Mouse (Mus musculus) forebrain, embryonic 11.5 days (tissue): ENCODE measurements around the gene Smyd3. TPM values are rescaled to one million over a fixed set of nuclear protein-coding genes. Genes with fewer than 3 reads are reported as not detected.

Experiments
- ATAC-seq: fragments of 200-750 bp; cut with Nextera tagmentation; replicated peaks from 2 replicates; pipeline ENCODE4 v1.8.0; 2017; ENCODE audit warnings: moderate TSS enrichment; ENCODE audit not compliant: low FRiP score
- DNase-seq: peaks from one replicate; pipeline ENCODE4 v3.0.0-alpha.2; 2017; ENCODE audit warnings: low spot score
- H3K27ac ChIP-seq: fragments of 300-500 bp; sonication (generic); 2 replicates; pipeline ENCODE4 v1.5.1; 2014; ENCODE audit warnings: low read depth, low read length
- H3K27me3 ChIP-seq: fragments of 300-500 bp; sonication (generic); 2 replicates; pipeline ENCODE4 v1.6.1; 2014; ENCODE audit warnings: mild to moderate bottlenecking, low read length, mixed read lengths; ENCODE audit not compliant: control insufficient read depth, insufficient read depth
- H3K36me3 ChIP-seq: fragments of 300-500 bp; sonication (generic); 2 replicates; pipeline ENCODE4 v1.6.1; 2014; ENCODE audit warnings: mild to moderate bottlenecking, low read length, moderate library complexity, mixed read lengths; ENCODE audit not compliant: control insufficient read depth, insufficient read depth
- H3K4me1 ChIP-seq: fragments of 300-500 bp; sonication (generic); replicated peaks from 2 replicates; pipeline ENCODE4 v1.6.1; 2014; ENCODE audit warnings: low read length, mixed read lengths; ENCODE audit not compliant: control insufficient read depth, insufficient read depth
- H3K4me2 ChIP-seq: fragments of 300-500 bp; sonication (generic); 2 replicates; pipeline ENCODE4 v1.6.1; 2014; ENCODE audit warnings: low read depth, mild to moderate bottlenecking, low read length, moderate library complexity, mixed read lengths; ENCODE audit not compliant: severe bottlenecking
- H3K4me3 ChIP-seq: fragments of 300-500 bp; sonication (generic); 2 replicates; pipeline ENCODE4 v1.5.1; 2014; ENCODE audit warnings: low read depth, low read length
- H3K9ac ChIP-seq: fragments of 300-500 bp; sonication (generic); 2 replicates; pipeline ENCODE4 v1.6.1; 2014; ENCODE audit warnings: low read length
- H3K9me3 ChIP-seq: fragments of 300-500 bp; sonication (generic); 2 replicates; pipeline ENCODE4 v1.6.1; 2016; ENCODE audit warnings: low read length, mixed read lengths; ENCODE audit not compliant: control insufficient read depth
- WGBS: fragments of 180-500 bp; shearing (Covaris S2); extraction: QIAGEN DNeasy Blood & Tissue Kit; methylation state at CpG from one replicate; pipeline ENCODE4 v1.1.7; 2014; 5-methylcytosine and 5-hydroxymethylcytosine counted together
- polyA plus RNA-seq: library from polyadenylated mRNA; unstranded; fragments of >200 nt; fragmentation: Nextera tagmentation; extraction: Ambion mirVana; gene quantifications from 2 replicates; pipeline ENCODE4 v1.2.1, GENCODE M21; 2014

Gene Smyd3
- polyA plus RNA-seq, 1 experiment from 2014 or later: 14.1 TPM

DNA sequence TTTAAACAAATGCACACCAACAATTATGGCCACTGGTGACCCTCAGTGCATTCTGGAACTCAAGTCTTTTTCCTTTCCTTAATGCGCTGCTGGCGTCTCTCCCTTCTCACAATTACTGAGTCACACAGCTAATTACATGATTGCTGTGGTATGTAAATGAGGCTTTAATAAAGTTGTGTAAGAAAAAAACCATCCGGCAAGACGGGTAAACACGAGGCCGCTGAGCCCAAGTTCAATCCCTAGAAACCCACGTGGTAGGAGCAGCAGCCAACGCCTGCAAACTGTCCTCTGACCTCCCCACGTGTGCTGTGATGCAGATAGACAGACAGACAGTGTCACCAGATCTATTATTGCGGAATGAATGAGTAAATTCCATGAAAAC is 58.9 kb downstream of the Smyd3 start:
- no peaks in the 10 kb centered on the region for H3K36me3 ChIP-seq
- no peak overlapping the region for H3K4me3 ChIP-seq
- WGBS: 45% methylated on average over 10 of the region's 10 CpGs
- no peak overlapping the region for H3K27ac ChIP-seq
- no peaks in the 10 kb centered on the region for H3K9me3 ChIP-seq
- no peak overlapping the region for H3K4me2 ChIP-seq
- H3K27me3 ChIP-seq: peaks cover 2% of the 10 kb centered on the region; the same call in 1 of the 2 replicates
- ATAC-seq (peak; percentile 60; the same call in 1 of the 2 replicates), DNase-seq (peak; percentile 55)
- no peaks in the 10 kb centered on the region for H3K4me1 ChIP-seq
- no peak overlapping the region for H3K9ac ChIP-seq

DNA sequence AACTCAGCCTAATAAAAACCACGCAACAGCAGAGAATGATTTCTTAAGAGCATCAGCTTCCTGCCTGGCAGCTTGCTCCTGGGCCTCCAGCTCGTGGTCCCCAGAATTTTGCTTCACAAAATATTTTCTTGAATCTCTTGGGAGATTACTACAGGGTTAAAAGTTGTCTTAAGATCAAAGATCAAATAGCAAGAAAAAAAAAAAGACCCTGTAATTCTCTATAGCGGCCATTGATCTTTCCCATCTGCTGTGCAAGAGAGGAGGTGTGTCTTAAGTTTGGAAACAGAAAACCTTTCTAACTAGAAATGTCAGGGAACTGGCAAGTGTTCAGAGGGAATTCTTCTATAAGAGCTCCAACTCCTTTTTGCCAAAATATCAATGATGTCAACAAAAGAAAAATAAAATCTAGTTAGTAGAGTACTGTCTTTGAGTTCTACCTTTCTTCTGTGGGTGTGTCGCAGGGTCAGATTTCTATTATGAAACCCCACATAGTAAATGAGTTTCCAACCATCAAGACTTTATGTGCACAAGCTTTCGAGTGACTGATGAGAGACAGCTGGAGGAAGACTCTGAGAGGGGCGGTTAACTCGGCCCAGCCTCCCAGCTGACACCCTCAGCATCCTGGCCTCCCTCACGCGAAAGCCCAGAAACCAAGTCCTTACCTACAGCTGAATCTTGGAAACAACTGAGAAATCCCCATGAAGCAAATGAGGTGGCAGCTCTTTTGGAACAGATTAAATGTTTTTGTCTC is 59.4 kb downstream of the Smyd3 start:
- H3K4me1 ChIP-seq: no peaks in the 10 kb centered on the region
- no peak overlapping the region for H3K9ac ChIP-seq
- H3K4me3 ChIP-seq: no peak overlapping the region
- no peak overlapping the region for H3K4me2 ChIP-seq
- no peaks in the 10 kb centered on the region for H3K9me3 ChIP-seq
- ATAC-seq (0 out of 2 replicates have a peak, but pooled peaks have one; percentile 18), DNase-seq (peak; percentile 57)
- H3K27me3 ChIP-seq: peaks cover 2% of the 10 kb centered on the region; the same call in 1 of the 2 replicates
- H3K36me3 ChIP-seq: no peaks in the 10 kb centered on the region
- no peak overlapping the region for H3K27ac ChIP-seq
- 50% methylated on average over 9 of the region's 9 CpGs for WGBS

DNA sequence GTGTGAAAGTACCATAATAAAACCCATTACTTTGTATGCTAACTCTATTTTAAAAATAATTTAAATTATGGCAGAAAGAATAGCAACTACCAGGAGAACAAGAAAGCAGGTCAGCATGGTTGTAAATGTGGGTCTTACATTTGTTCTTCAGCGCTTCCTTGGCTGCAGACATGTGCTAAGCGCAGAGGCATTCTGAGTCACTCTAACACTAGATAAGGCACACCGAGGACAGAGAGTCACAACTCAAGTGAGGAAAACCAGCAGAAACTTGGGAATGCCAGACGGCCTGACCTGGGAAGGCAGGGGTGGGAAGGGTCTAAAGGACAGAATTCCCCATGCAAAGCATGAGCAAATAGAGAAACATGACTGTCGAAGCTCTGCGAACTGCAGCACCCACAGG is 63.2 kb downstream of the Smyd3 start:
- Histone ChIP-seq H3K4me2 (no peak overlapping the region), H3K9ac (no peak overlapping the region), H3K4me1 (no peaks in the 10 kb centered on the region), H3K9me3 (no peaks in the 10 kb centered on the region), H3K27me3 (peaks cover 2% of the 10 kb centered on the region; the same call in 1 of the 2 replicates), H3K27ac (no peak overlapping the region), H3K4me3 (no peak overlapping the region), H3K36me3 (no peaks in the 10 kb centered on the region)
- DNase-seq (no peak), ATAC-seq (no peak)
- 84% methylated on average over 6 of the region's 6 CpGs for WGBS

DNA sequence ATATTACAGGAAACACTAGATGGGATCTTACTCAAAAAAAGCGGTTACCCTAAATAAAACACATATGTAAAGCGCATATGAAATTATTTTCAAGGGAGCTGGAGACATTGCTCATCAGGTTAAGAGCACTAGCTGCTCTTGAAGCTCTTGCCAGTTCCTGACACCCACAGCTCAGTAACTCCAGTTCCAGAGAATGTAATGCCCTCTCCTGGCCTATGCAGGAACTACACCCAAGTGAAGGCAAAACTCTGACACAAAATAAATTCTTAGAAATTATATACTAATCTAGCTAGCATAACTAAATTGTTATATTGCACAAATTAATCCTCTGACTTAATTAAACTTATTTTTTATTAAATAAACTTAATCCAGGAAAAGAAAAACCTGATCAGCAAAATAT is 66.6 kb downstream of the Smyd3 start:
- H3K27me3 ChIP-seq: peaks cover 3% of the 10 kb centered on the region; the same call in 1 of the 2 replicates
- H3K27ac ChIP-seq: no peak overlapping the region
- DNase-seq: peak; percentile 58
- H3K36me3 ChIP-seq: no peaks in the 10 kb centered on the region
- no peak overlapping the region for H3K4me2 ChIP-seq
- H3K9ac ChIP-seq: no peak overlapping the region
- ATAC-seq: no peak
- 87% methylated on average over 2 of the region's 2 CpGs for WGBS
- no peaks in the 10 kb centered on the region for H3K9me3 ChIP-seq
- no peaks in the 10 kb centered on the region; the same call in 1 of the 2 replicates for H3K4me1 ChIP-seq
- no peak overlapping the region for H3K4me3 ChIP-seq

DNA sequence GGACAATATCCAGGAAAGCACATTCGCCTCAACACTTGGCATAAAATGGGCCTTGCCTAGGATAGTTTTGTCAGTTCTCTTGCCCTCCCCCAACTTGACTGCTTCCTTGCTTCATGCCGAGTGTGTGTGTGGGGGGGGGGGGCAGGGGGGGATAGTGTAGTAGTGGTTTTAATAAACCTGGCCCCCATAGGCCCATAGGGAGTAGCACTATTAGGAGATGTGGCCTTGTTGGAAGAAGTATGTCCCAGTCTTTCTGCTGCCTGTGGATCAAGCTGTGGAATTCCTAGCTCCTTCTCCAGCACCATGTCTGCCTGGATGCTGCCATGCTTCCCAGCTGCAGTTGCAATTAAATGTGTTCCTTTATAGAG is 71.0 kb downstream of the Smyd3 start:
- 36% methylated on average over 2 of the region's 2 CpGs for WGBS
- no peak for DNase-seq
- Histone ChIP-seq H3K9ac (no peak overlapping the region), H3K27ac (no peak overlapping the region), H3K4me3 (no peak overlapping the region), H3K27me3 (peaks cover 17% of the 10 kb centered on the region; the same call in 1 of the 2 replicates), H3K4me2 (no peak overlapping the region), H3K9me3 (no peaks in the 10 kb centered on the region), H3K36me3 (no peaks in the 10 kb centered on the region), H3K4me1 (no peaks in the 10 kb centered on the region; the same call in 1 of the 2 replicates)
- ATAC-seq: peak; percentile 53

DNA sequence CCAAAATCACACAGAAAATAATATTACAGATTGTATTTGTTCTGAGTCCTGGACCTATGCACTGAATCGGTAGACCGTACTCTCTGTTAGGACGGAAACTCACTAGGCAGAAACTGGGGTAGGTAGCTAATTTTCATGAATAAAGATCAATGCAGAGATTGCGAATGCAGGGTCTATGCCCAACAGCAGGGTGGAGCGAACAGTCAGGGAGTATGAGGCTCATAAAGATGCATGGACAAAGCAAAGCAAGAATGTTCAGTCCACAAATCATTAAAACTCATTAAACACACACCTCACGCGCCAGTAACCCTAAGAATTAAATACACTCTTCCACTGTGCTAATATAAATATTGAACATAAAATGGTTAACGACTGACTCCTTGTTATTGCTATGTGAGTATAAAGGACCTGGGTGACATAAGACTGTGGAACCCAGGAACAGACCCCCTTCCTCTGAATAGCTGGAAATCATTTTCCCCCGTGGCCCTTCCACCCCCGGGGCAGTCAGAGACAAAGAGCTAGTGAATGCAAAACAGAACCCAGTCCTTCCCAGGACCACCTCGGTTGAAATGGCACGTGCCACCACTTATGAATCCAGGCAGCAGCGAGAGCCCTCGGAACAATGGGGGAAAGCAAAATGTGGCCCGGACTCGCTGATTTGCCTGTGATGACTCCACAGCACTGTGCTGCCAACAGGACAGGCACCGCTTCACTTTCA is 71.6 kb downstream of the Smyd3 start:
- peak; percentile 74 for DNase-seq
- 24% methylated on average over 17 of the region's 17 CpGs for WGBS
- Histone ChIP-seq H3K4me3 (no peak overlapping the region), H3K27me3 (peaks cover 17% of the 10 kb centered on the region; the same call in 1 of the 2 replicates), H3K27ac (no peak overlapping the region), H3K4me2 (no peak overlapping the region), H3K9ac (no peak overlapping the region), H3K9me3 (no peaks in the 10 kb centered on the region), H3K36me3 (no peaks in the 10 kb centered on the region), H3K4me1 (no peaks in the 10 kb centered on the region; the same call in 1 of the 2 replicates)
- ATAC-seq: peak; percentile 81

DNA sequence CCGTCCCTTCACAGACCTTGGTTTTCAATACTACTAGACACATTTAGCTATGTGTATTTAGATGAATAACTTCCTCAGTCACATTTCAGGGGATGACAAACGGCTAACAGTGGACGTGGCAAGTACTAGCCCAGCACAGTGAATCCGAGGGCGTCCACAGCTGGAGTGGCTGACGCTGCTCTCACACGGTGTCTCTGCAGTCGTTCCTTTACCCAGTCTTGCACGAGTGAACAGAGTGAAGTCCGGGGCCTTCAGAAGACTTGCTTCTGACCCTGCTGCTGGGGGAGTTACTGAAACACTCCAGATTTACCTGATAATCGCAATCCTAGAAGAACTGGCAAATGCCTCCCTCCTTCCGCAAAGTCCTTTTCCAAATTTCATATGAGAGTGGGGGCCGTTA is 74.0 kb downstream of the Smyd3 start:
- no peaks in the 10 kb centered on the region for H3K9me3 ChIP-seq
- no peak for DNase-seq
- peaks cover 15% of the 10 kb centered on the region; the same call in 1 of the 2 replicates for H3K27me3 ChIP-seq
- no peak overlapping the region for H3K4me2 ChIP-seq
- no peaks in the 10 kb centered on the region; the same call in 1 of the 2 replicates for H3K4me1 ChIP-seq
- H3K4me3 ChIP-seq: no peak overlapping the region
- no peak overlapping the region for H3K9ac ChIP-seq
- WGBS: 87% methylated on average over 13 of the region's 13 CpGs
- H3K36me3 ChIP-seq: no peaks in the 10 kb centered on the region
- no peak overlapping the region for H3K27ac ChIP-seq
- ATAC-seq: no peak

DNA sequence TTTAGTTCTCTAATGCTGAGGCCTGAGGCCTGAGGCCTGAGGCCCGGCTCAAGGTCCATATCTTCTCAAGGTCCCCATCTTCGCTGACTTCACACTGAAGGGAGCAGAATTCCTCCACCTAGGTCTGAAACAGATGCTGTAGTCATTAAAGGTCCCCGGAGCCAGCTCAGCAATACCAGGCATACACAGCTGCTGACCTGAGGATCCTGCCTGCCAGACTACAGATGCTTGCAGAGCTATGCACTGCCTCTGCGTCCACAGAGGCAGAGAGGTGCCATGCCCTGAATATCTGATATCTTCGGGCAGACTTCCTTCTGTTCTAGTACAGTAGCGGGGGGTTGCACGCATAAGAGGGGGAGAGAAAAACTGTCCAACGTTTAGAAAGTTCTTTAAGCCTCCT is 74.4 kb downstream of the Smyd3 start:
- Histone ChIP-seq H3K27me3 (peaks cover 14% of the 10 kb centered on the region; the same call in 1 of the 2 replicates), H3K4me2 (no peak overlapping the region), H3K4me3 (no peak overlapping the region), H3K4me1 (no peaks in the 10 kb centered on the region; the same call in 1 of the 2 replicates), H3K27ac (no peak overlapping the region), H3K36me3 (no peaks in the 10 kb centered on the region), H3K9ac (no peak overlapping the region), H3K9me3 (no peaks in the 10 kb centered on the region)
- ATAC-seq: no peak
- WGBS: 86% methylated on average over 8 of the region's 8 CpGs
- no peak for DNase-seq
